Mouse (Mus musculus) liver, adult 2 months (tissue): ENCODE results near the gene Exoc7.

Experiments used
- CTCF ChIP-seq: fragments of 200-500 bp; IDR thresholded peaks from 2 replicates; pipeline ENCODE4 v1.5.1; 2011; ENCODE audit warnings: low read depth, low read length, control low read depth
- POLR2A ChIP-seq: fragments of 200-500 bp; IDR thresholded peaks from 2 replicates; pipeline ENCODE4 v1.6.1; 2011; ENCODE audit warnings: low read length, control low read depth; ENCODE audit not compliant: insufficient read depth; ENCODE audit errors: extremely low read depth

- TF ChIP-seq CTCF = no peak
- TF ChIP-seq POLR2A = no peak
Measured at GRCm38 (mm10) chr11:116287351-116287750, 19.7 kb downstream of the Exoc7 start.
